Mouse (Mus musculus) neural tube, embryonic 11.5 days (tissue): ENCODE data around the gene Efr3b. TPM values are rescaled to one million over a fixed set of nuclear protein-coding genes. Genes with fewer than 3 reads are reported as not detected.

Experiments used
- ATAC-seq: fragments of 200-750 bp; cut with Nextera tagmentation; 2 replicates; pipeline ENCODE4 v1.8.0; 2017; ENCODE audit warnings: moderate number of reproducible peaks, mild to moderate bottlenecking, moderate TSS enrichment, moderate library complexity; ENCODE audit not compliant: insufficient read depth, low FRiP score, low TSS enrichment
- DNase-seq: peaks from one replicate; pipeline ENCODE4 v3.0.0-alpha.2; 2015; ENCODE audit warnings: low spot score
- H3K27ac ChIP-seq: fragments of 300-500 bp; sonication (generic); 2 replicates; pipeline ENCODE4 v1.5.1; 2014; ENCODE audit warnings: low read depth, mild to moderate bottlenecking, low read length
- H3K27me3 ChIP-seq: fragments of 300-500 bp; sonication (generic); 2 replicates; pipeline ENCODE4 v1.6.1; 2014; ENCODE audit warnings: mild to moderate bottlenecking, low read length, mixed read lengths; ENCODE audit not compliant: control insufficient read depth, insufficient read depth
- H3K36me3 ChIP-seq: fragments of 300-500 bp; sonication (generic); 2 replicates; pipeline ENCODE4 v1.6.1; 2014; ENCODE audit warnings: mild to moderate bottlenecking, low read length, moderate library complexity, mixed read lengths; ENCODE audit not compliant: control insufficient read depth, insufficient read depth
- H3K4me1 ChIP-seq: fragments of 300-500 bp; sonication (generic); 2 replicates; pipeline ENCODE4 v1.6.1; 2014; ENCODE audit warnings: low read length, mixed read lengths; ENCODE audit not compliant: control insufficient read depth, insufficient read depth
- H3K4me2 ChIP-seq: fragments of 300-500 bp; sonication (generic); 2 replicates; pipeline ENCODE4 v1.6.1; 2014; ENCODE audit warnings: low read depth, mild to moderate bottlenecking, moderate library complexity
- H3K4me3 ChIP-seq: fragments of 300-500 bp; sonication (generic); 2 replicates; pipeline ENCODE4 v1.5.1; 2014; ENCODE audit warnings: low read depth, low read length
- H3K9ac ChIP-seq: fragments of 300-500 bp; sonication (generic); 2 replicates; pipeline ENCODE4 v1.6.1; 2014; ENCODE audit warnings: mild to moderate bottlenecking, low read length
- H3K9me3 ChIP-seq: fragments of 300-500 bp; sonication (generic); 2 replicates; pipeline ENCODE4 v1.6.1; 2016; ENCODE audit warnings: low read length; ENCODE audit not compliant: control insufficient read depth
- WGBS: fragments of 180-500 bp; shearing (Covaris S2); extraction: QIAGEN DNeasy Blood & Tissue Kit; methylation state at CpG from one replicate; pipeline ENCODE4 v1.1.7; 2014; 5-methylcytosine and 5-hydroxymethylcytosine counted together
- polyA plus RNA-seq: library from polyadenylated mRNA; unstranded; fragments of >200 nt; fragmentation: Nextera tagmentation; extraction: Ambion mirVana; gene quantifications from 2 replicates; pipeline ENCODE4 v1.2.1, GENCODE M21; 2014

Gene Efr3b
- polyA plus RNA-seq, 1 experiment from 2014 or later = 17.5 TPM

- no peak overlapping the region for H3K9ac ChIP-seq
- no peaks in the 10 kb centered on the region for H3K4me1 ChIP-seq
- DNase-seq (no peak), ATAC-seq (no peak)
- H3K4me2 ChIP-seq = no peak overlapping the region
- no peaks in the 10 kb centered on the region for H3K27me3 ChIP-seq
- no peaks in the 10 kb centered on the region for H3K36me3 ChIP-seq
- no peaks in the 10 kb centered on the region for H3K9me3 ChIP-seq
- 91% methylated on average over 4 of the region's 4 CpGs for WGBS
- H3K27ac ChIP-seq = no peak overlapping the region
- H3K4me3 ChIP-seq = no peak overlapping the region
Measured at GRCm38 (mm10) chr12:4068551-4068950, 29.8 kb upstream of the Efr3b start.

GRCm38 (mm10) chr12:4066681-4067459 is 28.2 kb upstream of the Efr3b start:
- H3K36me3 ChIP-seq = no peaks in the 10 kb centered on the region
- H3K27me3 ChIP-seq = no peaks in the 10 kb centered on the region
- no peak overlapping the region for H3K27ac ChIP-seq
- H3K9me3 ChIP-seq = no peaks in the 10 kb centered on the region
- H3K4me2 ChIP-seq = no peak overlapping the region
- DNase-seq = peak; percentile 10
- H3K9ac ChIP-seq = peak overlapping the region; percentile 11; the same call in 1 of the 2 replicates
- H3K4me1 ChIP-seq = no peaks in the 10 kb centered on the region
- ATAC-seq = no peak
- H3K4me3 ChIP-seq = no peak overlapping the region
- WGBS = 71% methylated on average over 6 of the region's 6 CpGs

GRCm38 (mm10) chr12:4065944-4066343 is 27.2 kb upstream of the Efr3b start:
- no peaks in the 10 kb centered on the region for H3K36me3 ChIP-seq
- no peak overlapping the region for H3K4me2 ChIP-seq
- no peaks in the 10 kb centered on the region for H3K4me1 ChIP-seq
- DNase-seq = no peak
- H3K4me3 ChIP-seq = no peak overlapping the region
- WGBS = 81% methylated on average over 8 of the region's 8 CpGs
- ATAC-seq = no peak
- no peaks in the 10 kb centered on the region for H3K9me3 ChIP-seq
- H3K9ac ChIP-seq = no peak overlapping the region
- no peaks in the 10 kb centered on the region for H3K27me3 ChIP-seq
- H3K27ac ChIP-seq = no peak overlapping the region

- no peaks in the 10 kb centered on the region for H3K9me3 ChIP-seq
- H3K27ac ChIP-seq = no peak overlapping the region
- H3K27me3 ChIP-seq = no peaks in the 10 kb centered on the region
- ATAC-seq (no peak), DNase-seq (no peak)
- H3K4me2 ChIP-seq = no peak overlapping the region
- WGBS = 96% methylated on average over 2 of the region's 2 CpGs
- H3K4me1 ChIP-seq = no peaks in the 10 kb centered on the region
- no peak overlapping the region for H3K4me3 ChIP-seq
- H3K9ac ChIP-seq = no peak overlapping the region
- H3K36me3 ChIP-seq = no peaks in the 10 kb centered on the region
Measured at GRCm38 (mm10) chr12:4065498-4065897, 26.8 kb upstream of the Efr3b start.

GRCm38 (mm10) chr12:4059683-4060082 is 21.0 kb upstream of the Efr3b start:
- Histone ChIP-seq H3K36me3 (no peaks in the 10 kb centered on the region), H3K9me3 (no peaks in the 10 kb centered on the region), H3K27ac (no peak overlapping the region), H3K9ac (no peak overlapping the region), H3K4me3 (no peak overlapping the region), H3K4me1 (no peaks in the 10 kb centered on the region), H3K27me3 (no peaks in the 10 kb centered on the region), H3K4me2 (no peak overlapping the region)
- no peak for DNase-seq
- ATAC-seq = no peak
- 84% methylated on average over 4 of the region's 4 CpGs for WGBS

GRCm38 (mm10) chr12:4058321-4058720 is 19.6 kb upstream of the Efr3b start:
- ATAC-seq = no peak
- Histone ChIP-seq H3K27me3 (no peaks in the 10 kb centered on the region), H3K27ac (no peak overlapping the region), H3K9me3 (no peaks in the 10 kb centered on the region), H3K36me3 (no peaks in the 10 kb centered on the region), H3K9ac (no peak overlapping the region), H3K4me1 (no peaks in the 10 kb centered on the region), H3K4me3 (no peak overlapping the region), H3K4me2 (no peak overlapping the region)
- WGBS = 82% methylated on average over 9 of the region's 9 CpGs
- DNase-seq = no peak

GRCm38 (mm10) chr12:4054845-4055244 is 16.1 kb upstream of the Efr3b start:
- no peaks in the 10 kb centered on the region for H3K9me3 ChIP-seq
- no peaks in the 10 kb centered on the region for H3K4me1 ChIP-seq
- H3K36me3 ChIP-seq = no peaks in the 10 kb centered on the region
- H3K27ac ChIP-seq = no peak overlapping the region
- H3K27me3 ChIP-seq = no peaks in the 10 kb centered on the region
- H3K9ac ChIP-seq = no peak overlapping the region
- WGBS = 48% methylated on average over 4 of the region's 4 CpGs
- H3K4me3 ChIP-seq = no peak overlapping the region
- no peak for DNase-seq
- H3K4me2 ChIP-seq = no peak overlapping the region
- ATAC-seq = no peak

GRCm38 (mm10) chr12:4053643-4054042 is 14.9 kb upstream of the Efr3b start:
- no peaks in the 10 kb centered on the region for H3K9me3 ChIP-seq
- H3K9ac ChIP-seq = no peak overlapping the region
- DNase-seq (no peak), ATAC-seq (no peak)
- H3K4me3 ChIP-seq = no peak overlapping the region
- no peak overlapping the region for H3K4me2 ChIP-seq
- H3K27me3 ChIP-seq = no peaks in the 10 kb centered on the region
- H3K4me1 ChIP-seq = no peaks in the 10 kb centered on the region
- no peak overlapping the region for H3K27ac ChIP-seq
- H3K36me3 ChIP-seq = no peaks in the 10 kb centered on the region
- 90% methylated on average over 3 of the region's 3 CpGs for WGBS

- 74% methylated on average over 9 of the region's 9 CpGs for WGBS
Measured at GRCm38 (mm10) chr12:4050861-4051425, 12.2 kb upstream of the Efr3b start.

More at GRCm38 (mm10) chr12:4050861-4051425, 12.2 kb upstream of the Efr3b start:
- Histone ChIP-seq H3K36me3 (no peaks in the 10 kb centered on the region), H3K4me2 (no peak overlapping the region), H3K27me3 (no peaks in the 10 kb centered on the region), H3K9me3 (no peaks in the 10 kb centered on the region), H3K9ac (no peak overlapping the region), H3K4me1 (no peaks in the 10 kb centered on the region), H3K27ac (no peak overlapping the region), H3K4me3 (no peak overlapping the region)
- no peak for ATAC-seq
- no peak for DNase-seq
